Mouse (Mus musculus) effector memory CD4-positive, alpha-beta T cell, adult 5 months (primary cell): Measurements from ENCODE around the gene Cul7. TPM values are rescaled to one million over a fixed set of nuclear protein-coding genes. Genes with fewer than 3 reads are reported as not detected.

ENCODE experiments used
- polyA plus RNA-seq: library from polyadenylated mRNA; unstranded; fragments of 100-300 nt; shearing (Covaris generic); gene quantifications from one replicate; pipeline ENCODE4 v1.2.1, GENCODE M21; 2017

Cul7 gene
- 2.1 TPM for polyA plus RNA-seq

DNA sequence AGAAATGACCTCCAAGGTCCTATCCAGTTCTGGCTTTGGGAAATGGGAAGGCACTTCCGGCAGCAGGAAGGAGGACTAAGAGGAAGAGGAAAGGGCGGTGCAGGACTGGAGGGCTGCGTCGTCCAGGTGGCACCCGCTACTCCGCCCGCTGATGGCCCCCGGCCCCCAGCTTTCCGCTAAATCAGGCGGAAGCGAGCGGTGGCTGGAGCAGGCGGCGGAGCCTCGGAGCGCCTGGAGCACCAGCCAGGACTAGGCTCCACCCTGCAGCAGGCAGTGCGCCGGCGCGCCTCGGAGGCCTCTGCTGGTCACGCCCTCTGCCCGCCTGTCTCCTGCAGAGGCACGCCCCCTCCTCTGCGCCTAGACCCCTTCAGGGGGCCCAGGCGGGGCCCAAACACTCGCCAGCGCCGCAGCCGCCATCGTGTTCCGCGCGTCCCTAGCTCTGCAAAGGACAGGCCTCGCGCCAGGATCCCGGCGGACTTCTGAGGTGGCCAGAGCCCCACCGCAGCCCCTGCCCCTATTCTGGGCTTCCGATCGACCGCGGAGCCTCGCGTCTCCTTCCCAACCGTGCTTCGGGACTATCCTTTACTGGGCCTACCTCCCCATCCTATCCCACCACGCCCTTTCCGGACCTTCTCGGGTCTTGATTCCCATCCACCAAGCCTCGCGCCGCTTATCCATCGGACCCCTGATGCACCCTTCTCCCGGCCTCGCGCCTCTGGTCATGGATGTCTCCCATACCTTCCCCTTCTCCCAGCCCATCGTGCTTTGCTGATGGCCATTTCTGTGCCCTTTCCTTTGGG, at the start of gene Cul7:
TSS of gene Cul7 (plus strand) at position 106 of the 800 bp plus-strand sequence.

DNA sequence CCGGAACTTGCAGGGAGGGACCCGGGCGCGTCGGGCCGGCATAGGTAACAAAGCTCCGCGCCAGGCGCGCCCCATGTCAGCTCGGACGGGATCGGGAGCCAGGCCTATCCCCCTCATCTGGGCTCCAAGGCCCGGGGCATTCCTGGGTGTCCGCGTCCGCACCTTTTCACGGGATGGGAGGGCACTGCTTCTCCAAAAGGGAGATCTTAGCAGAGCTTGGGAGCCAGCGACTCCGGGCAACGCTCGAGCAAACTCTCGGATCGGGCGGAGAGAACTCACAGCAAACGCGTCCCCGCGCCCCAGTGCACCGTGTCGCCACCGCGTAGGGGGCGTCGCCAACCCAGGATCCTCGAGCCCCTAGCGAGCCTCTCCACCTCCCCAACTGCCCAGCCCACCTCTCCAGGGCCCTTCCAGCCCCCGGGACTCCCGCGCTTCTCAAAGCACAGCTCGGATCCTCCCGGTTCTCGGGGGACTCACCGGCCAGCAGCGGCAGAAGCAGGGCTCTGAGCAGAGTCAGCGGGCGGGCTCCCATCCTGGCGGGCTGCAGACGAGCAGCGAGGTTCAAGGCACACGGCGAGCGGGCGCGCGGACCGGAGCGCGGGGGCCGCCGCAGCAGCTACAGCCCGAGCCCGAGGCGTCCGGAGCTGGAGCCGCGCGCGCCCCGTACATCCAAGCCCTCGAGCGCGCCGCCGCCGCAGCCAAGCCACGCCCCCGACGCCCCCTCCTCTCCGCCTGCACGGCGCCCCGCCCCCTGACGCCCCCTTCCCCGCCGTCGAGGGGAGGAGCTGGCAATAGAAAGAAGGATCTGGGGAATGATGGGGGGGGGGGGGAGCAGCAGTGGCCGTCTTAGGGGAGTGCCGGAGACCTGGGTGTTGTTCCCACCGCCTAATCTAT, 21.1 kb upstream of the Cul7 start, which contains the start of gene Ptk7:
TSS of gene Ptk7 (minus strand) at position 714 of the 894 bp plus-strand sequence.

DNA sequence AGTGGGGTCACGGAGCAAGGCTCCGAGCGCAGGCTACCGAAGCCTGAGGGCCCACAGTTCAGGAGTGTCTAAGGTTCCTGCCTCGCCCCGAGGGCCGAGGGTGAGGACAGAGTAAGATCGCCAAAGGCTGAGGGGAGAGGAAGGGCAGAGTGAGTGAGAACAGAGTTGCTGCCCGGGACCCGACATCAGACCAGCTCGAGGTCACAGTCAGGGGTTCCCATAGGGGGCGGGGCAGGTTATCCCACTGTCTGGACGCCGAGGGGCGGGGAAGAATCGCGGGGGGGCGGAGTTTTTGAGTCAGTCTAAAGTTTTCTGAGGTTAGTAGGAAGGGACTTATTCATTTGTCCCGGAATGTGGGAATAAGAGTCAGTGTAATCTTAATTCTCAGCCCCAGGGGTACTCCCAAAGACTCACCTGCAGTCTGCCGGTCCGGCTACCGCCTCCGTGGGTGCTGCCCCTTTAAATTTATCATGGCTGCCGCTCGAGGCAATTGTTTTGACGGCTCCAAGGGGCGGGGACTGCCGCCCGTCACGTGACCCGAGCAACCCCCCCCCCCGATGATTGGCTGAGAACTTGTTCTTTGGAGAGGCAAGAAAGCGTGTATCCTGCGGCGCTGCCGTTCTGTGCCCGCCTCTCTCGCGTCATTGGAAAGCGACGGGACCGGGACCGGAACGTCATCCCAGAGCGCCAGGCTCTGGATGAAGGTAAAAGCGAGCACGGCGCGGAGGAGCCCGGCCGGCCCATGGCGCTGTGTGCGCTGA, 4.4 kb upstream of the Cul7 start, which contains the start of the genes Klc4 and Mrpl2:
TSS of gene Klc4 (minus strand) at position 462 of the 761 bp plus-strand sequence.
TSS of gene Mrpl2 (plus strand) at position 669 of the 761 bp plus-strand sequence.

DNA sequence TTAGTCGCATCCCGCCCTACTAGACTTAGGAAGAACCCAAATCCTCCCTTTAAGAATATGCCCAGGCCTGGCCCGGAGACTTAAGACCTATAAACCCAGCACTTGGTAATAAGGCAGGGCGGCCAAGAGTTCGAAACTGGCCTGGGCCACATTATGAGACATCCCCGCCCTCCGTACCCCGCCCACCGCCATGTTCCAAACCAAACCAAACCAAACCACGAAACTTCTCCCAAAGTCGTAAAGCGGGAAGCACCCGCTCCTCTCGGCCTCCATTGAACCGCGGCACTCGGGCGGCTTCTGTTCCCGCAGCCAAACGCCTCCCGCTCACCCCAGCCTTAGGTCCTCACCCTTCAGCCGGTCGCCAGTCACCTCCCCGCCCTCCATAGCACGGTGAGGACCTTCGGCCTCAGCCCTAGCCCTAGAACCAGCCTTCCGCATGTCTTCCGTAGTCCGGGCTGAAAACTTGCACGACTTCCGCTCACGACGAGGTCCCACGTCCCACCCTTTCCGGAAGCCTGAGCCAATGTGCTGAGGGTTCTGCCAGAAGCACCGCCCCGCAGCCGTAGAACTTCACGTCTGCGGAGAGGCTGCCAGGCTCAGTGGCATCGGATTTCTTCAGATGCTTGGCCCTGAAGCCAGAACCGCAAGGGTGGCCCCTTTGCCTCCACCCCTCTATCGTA, 23.9 kb downstream of the Cul7 start, which contains the start of gene Rrp36:
TSS of gene Rrp36 (minus strand) at position 503 of the 680 bp plus-strand sequence.

DNA sequence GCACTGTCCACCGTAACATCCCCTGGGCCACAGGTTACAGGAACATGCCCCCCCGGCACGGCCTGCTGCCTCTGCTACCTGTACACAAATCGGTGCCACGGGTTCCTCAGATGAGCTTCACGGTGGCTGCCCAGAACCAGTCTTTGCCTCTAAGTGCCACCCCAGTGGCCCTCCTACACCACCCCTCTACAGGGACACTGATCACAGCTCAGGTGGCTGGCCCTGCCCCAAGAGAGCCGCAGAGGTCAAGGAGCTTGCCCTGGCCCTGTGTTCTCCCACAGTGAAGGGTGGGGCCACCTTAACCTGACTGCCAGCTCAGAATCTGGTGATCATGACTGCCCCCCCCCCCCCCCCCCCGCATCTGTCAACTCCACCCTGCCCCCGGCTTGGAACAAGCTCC, 28.3 kb downstream of the Cul7 start, which contains the start of gene Mea1:
TSS of gene Mea1 (plus strand) at position 378 of the 400 bp plus-strand sequence.

DNA sequence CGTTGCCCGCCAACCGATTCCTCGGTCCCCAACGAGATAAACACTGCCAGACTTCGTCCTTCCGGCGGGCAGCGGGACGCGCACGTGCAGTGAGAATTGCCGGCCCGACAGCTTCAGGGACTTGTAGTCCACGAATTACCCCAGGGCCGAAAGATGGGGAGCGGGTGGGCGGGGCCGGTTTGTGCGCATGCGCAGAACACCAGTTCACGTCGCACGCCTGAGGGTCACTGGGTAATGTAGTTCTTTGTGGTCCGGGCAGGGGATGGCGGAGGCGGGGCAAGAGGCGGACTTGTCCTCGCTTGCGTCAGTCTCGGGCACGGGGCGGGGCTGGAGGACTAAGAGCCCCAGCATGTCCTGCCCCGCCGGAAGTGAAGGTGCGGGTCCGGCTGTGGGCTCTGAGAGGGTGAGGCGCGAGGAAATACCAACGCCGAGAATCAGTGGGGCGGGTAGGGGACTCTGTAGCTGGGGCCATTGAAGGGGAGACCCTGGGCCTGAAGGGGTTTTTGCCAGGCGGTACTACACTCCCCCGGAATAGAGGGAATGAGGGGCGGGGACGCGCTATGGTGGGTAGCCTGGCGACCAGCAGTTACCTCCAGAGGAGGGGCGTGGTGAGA, 30.7 kb downstream of the Cul7 start, which contains the start of gene Klhdc3:
TSS of gene Klhdc3 (minus strand) at position 155 of the 614 bp plus-strand sequence.

DNA sequence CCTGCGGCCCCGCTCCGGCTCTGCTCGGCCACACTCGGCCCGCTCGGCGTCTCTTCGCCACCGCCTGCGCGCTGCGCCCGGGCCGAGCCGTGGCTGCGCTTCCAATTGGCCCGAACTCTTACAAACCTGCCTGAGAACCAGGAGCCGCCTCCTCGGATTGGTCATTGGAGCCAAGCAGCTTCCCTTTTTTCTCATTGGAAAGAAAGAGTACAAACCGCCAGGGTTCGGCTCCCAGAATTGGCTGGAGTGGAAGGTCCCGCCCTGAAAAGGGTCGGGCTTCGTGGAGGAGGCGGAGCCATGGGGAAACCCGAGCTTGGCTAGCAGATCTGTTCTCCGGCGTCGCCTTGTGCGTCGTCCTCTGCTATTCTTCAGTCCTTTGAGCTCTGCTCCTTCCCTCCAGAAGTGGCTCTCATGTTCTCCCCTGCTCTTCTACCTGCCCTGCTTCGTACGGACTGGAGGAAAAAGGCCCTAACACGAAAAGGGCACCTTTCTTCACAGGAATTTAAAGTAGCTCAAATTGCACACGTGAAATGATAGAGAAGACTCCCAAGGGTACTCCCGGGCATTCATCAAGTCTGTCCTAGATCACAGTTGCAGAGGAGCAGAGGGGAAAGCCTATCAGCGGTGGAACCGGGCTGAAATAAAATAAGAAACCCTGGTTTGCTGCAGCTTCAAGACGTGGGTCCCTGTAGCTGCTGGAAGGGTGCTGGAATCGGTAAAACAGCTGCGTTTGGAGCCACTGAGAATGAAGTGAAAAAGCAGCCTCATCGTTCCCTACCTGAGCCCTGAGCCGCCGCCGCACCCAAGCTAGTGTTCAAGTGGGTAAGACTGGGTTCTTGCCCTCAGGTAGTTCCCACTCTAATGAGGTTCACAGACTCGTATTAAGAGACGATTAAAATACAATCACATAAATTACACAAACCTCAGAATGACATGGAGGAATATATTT, 55.0 kb downstream of the Cul7 start, which contains the start of gene Ppp2r5d:
TSS of gene Ppp2r5d (minus strand) at position 225 of the 949 bp plus-strand sequence.

DNA sequence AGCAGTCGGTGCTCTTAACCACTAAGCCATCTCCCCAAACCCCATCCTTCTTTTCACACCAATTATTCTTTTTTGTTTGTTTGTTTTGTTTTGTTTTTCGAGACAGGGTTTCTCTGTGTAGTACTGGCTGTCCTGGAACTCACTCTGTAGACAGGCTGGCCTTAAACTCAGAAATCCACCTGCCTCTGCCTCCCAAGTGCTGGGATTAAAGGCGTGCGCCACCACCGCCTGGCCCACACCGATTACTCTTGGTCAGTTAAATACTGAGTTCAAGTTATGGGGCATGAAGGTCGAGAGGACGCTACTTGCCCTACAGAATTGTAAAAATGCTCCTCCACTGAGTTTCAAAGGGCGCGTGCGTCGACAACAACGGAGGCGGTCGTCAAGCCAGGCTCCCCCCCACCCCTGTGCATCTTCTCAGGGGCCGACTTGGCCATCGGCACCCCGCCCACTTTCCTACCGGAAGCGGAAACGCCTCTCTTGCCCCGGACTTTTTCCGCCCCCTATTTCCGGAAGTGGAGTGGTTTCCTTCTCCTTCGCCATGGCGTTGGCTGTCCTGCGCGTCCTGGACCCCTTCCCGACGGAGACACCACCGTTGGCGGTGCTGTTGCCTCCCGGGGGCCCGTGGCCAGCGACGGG, 60.9 kb downstream of the Cul7 start, which contains the start of gene Pex6:
TSS of gene Pex6 (plus strand) at position 505 of the 639 bp plus-strand sequence.

Other genes starting within 250 kb of the Cul7 start
- not detected for gene Crip3, start 221.4 kb upstream of the Cul7 start, polyA plus RNA-seq
- gene Slc22a7, start 211.9 kb upstream of the Cul7 start, polyA plus RNA-seq: not detected
- gene Ttbk1, start 162.7 kb upstream of the Cul7 start, polyA plus RNA-seq: 0.40 TPM
- not detected for gene Dnph1, start 153.6 kb upstream of the Cul7 start, polyA plus RNA-seq
- 6.6 TPM for gene Cul9, start 103.9 kb upstream of the Cul7 start, polyA plus RNA-seq
- 33.2 TPM for gene Srf, start 94.2 kb upstream of the Cul7 start, polyA plus RNA-seq
- gene Ptk7, start 20.8 kb upstream of the Cul7 start, polyA plus RNA-seq: not detected
- 15.9 TPM for gene Klc4, start 4.3 kb upstream of the Cul7 start, polyA plus RNA-seq
- gene Mrpl2, start 4.1 kb upstream of the Cul7 start, polyA plus RNA-seq: 31.6 TPM
- gene Rrp36, start 24.0 kb downstream of the Cul7 start, polyA plus RNA-seq: 31.0 TPM
- 74.9 TPM for gene Mea1, start 28.5 kb downstream of the Cul7 start, polyA plus RNA-seq
- 80.9 TPM for gene Klhdc3, start 30.6 kb downstream of the Cul7 start, polyA plus RNA-seq
- 49.1 TPM for gene Ppp2r5d, start 54.8 kb downstream of the Cul7 start, polyA plus RNA-seq
- 27.7 TPM for gene Pex6, start 61.1 kb downstream of the Cul7 start, polyA plus RNA-seq
- not detected for gene Gnmt, start 78.8 kb downstream of the Cul7 start, polyA plus RNA-seq
- 48.9 TPM for gene Cnpy3, start 101.9 kb downstream of the Cul7 start, polyA plus RNA-seq
- gene Ptcra, start 113.4 kb downstream of the Cul7 start, polyA plus RNA-seq: not detected
- gene 2310039H08Rik, start 122.3 kb downstream of the Cul7 start, polyA plus RNA-seq: 19.9 TPM
- gene Rpl7l1, start 132.3 kb downstream of the Cul7 start, polyA plus RNA-seq: 68.0 TPM
- 23.4 TPM for gene Bicral, start 208.1 kb downstream of the Cul7 start, polyA plus RNA-seq
- 21.7 TPM for gene Tbcc, start 240.3 kb downstream of the Cul7 start, polyA plus RNA-seq